Mouse (Mus musculus): ENCODE results near the gene Spock1. TPM values are rescaled to one million over a fixed set of nuclear protein-coding genes. Genes with fewer than 3 reads are reported as not detected.

Spock1 gene
- total RNA-seq, 1 experiment from 2014 or later = not detected

DNA sequence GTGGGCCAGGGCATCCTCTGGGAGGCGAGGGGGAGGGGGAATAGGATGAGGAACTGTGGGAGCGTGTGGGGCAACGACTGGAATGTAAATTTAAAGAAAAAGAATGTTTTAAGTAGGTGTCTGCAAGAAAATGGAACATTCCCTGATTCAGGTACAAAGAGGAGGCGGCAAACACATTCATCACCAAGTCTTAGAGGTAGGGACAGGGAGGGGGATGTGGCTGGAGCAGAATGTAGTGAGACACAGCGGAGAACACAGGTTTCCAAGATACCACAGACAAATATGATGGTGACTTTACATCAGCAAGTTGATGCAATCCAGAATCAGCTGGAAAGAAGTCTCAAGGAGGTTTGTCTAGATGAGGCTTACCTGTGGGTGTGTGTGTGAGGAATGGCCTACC is 221.7 kb downstream of the Spock1 start:
- no peak for ATAC-seq (replicated peaks; ENCODE audit: insufficient number of reproducible peaks, low FRiP score, low TSS enrichment, poor library complexity, severe bottlenecking)

DNA sequence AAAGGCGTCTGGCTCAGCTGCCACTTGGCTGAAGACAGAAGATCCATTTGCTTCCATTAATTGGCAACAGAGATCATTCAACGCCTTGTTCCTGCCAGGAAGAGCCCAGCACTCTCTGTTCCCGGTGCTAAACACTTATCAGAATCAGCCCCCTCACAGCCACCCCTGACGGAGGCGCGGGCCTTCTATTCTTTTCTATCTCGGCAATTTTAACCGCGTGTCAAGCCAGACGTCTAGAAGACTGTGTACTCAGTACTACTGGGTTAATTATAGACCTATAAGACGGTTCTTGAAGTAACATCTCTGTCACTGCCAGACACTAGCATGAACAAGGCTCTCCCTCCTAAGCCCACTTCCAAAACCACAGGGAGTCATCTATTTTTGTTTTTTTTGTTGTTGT is 222.9 kb downstream of the Spock1 start:
- ATAC-seq (replicated peaks; ENCODE audit: insufficient number of reproducible peaks, low FRiP score, low TSS enrichment, poor library complexity, severe bottlenecking) = no peak

DNA sequence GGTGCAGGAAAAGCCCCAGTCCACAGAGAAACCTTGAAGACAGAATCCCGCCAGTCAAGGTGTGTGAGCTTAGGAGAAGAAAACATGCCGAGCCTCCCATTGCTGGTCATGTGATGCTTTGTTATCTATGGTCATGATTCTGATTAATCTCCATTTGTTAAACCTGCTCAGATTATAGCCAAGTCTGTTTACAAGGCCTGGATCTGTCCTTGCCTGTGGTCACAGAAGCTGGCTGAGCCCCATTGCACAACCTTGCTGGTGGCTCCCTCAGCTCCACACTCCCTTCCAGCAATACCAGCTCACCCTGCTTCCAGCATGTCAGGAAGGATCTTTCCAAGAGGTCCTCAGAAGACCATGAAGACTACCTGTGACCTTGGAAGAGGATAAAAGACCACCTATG is 228.5 kb downstream of the Spock1 start:
- no peak for ATAC-seq (replicated peaks; ENCODE audit: insufficient number of reproducible peaks, low FRiP score, low TSS enrichment, poor library complexity, severe bottlenecking)

DNA sequence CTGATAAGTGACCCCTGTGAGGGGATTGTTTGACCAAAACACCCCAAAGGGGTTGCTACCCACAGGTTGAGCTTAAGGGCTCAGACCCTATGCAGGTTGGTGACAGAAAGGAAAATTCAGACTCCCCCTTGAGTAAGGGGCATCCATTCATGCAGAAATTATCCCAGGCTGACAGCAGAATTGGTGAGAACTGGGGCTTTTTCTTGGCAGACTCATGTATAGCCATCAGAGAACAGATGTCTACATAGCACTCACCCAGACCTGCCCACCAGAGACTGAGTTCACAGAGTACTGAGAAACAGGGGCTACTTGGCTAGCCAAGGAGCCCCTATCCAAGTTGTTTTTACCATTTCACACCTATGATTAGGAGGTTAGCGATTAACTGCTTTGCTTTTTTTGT is 231.3 kb downstream of the Spock1 start:
- ATAC-seq (replicated peaks; ENCODE audit: insufficient number of reproducible peaks, low FRiP score, low TSS enrichment, poor library complexity, severe bottlenecking) = no peak

DNA sequence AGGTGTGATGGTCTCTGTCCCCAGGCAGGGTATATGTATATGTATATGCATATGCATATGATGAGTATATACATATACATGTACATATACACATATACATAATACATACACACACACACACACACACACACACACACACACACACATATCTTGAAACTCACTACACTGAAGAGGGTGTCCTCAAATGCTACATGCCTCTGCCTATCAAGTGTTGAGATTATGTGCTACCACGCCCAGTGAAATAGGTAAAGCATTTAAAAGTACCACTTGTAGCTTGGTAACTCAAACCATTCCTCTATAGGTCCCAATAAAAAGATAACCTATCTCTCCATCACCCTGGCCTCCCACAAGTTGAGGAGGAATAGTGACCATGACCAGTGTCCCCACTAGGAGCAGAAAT is 234.7 kb downstream of the Spock1 start:
- ATAC-seq (replicated peaks; ENCODE audit: insufficient number of reproducible peaks, low FRiP score, low TSS enrichment, poor library complexity, severe bottlenecking) = no peak

DNA sequence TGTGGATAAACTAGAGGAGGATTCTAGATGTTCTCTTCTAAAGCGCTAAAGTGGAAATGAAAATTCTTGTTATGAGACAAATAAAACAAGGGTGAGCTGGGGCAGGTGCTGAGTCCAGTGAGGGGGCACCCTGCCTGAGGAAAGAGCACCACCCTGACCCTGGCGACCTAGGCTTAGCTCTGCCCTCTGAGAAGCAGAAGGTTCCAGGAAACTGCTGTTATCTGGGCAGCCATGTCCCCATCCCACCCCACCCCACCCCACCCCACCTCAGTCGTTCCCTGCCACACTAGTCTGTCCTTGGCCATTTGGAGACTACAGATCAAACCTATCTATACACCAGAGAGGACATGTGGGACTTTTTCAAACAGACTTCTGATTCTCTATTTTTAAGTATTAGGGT is 235.4 kb downstream of the Spock1 start:
- ATAC-seq (replicated peaks; ENCODE audit: insufficient number of reproducible peaks, low FRiP score, low TSS enrichment, poor library complexity, severe bottlenecking) = no peak

DNA sequence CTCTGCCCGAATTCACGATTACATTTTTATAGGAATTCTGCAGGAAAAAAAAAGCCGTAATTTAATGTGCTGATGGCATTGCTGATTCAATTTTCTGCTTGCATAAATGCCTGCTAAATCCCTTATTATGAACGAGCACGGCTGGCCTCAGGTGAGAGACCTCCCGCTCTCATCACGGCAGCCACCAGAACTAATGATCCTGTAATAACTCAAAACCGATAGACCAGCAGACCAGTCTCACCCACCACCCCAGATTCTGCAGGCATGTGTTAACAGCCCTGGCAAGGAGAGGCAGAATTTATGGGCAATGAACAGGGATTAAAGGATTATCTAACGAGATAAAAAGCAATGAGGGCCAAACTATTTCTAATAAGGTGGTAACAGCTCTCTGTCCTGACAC is 236.2 kb downstream of the Spock1 start:
- ATAC-seq (replicated peaks; ENCODE audit: insufficient number of reproducible peaks, low FRiP score, low TSS enrichment, poor library complexity, severe bottlenecking) = no peak

DNA sequence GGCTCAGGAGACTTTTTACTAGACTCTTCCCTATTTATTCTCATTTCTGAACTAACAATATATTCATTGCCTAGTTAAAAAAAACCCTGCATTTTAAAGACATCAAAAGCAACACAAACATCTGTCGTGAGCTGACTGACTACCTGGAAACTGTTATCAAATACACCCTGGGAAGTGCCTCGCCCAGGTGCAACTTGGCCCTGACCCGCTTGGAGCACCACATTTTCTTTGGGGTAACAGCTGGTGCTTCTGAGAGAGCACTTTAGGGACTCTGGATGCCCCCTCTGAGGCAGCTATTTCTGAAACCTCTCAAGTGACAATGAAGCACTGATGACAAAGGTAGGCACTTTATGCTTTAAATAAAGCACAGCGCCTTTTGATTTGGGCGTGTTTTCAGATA is 236.8 kb downstream of the Spock1 start:
- ATAC-seq (replicated peaks; ENCODE audit: insufficient number of reproducible peaks, low FRiP score, low TSS enrichment, poor library complexity, severe bottlenecking) = no peak

DNA sequence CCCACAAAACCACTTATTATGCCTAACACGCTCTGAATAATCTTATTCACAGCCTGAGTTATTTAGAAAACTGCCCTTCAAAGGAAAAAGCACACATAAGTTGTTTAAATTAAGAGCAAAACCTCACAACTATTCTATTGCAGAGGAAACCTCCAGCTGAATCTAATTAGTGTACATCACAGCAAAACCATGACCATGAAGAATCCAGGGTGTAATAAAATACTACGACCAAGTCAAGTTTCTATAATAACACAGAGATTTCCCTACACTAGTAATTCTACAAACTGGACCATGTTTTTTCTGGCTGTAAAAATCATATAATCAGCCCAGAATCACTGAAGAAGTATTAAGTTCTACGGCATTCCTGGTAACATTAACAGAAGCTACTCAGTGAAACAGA is 240.5 kb downstream of the Spock1 start:
- ATAC-seq (replicated peaks; ENCODE audit: insufficient number of reproducible peaks, low FRiP score, low TSS enrichment, poor library complexity, severe bottlenecking) = no peak

DNA sequence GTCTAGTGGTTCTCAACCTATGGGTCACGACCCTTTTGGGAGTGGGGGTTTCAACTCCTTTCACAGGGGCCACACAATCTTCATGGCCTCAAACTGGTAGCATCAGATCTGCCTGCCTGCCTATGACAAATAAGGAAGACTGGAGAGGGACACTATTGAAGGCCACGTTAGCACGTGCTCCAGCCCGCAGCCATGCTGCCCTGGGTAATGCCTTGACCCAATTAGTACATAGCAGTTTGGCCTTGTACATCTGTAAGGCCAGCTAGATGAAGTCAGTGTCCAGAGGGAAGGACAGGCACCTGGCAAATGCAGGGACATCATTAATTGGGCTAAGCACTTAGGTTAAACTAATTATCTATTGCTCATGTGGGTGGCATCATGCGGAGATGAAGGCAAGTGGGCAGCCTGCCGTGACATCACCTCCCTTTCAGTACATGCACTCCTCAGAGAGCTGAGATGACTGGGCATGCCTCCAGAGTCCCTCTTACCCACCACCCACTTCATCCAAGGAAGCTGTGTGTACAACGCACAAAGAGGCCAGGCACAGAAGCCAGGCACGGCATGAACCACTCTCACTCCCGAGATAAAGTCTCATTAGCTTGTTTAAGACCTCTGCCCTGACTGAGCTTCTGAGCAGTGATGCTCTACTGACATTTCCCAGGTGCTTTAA is 241.8 kb downstream of the Spock1 start:
- ATAC-seq (replicated peaks; ENCODE audit: insufficient number of reproducible peaks, low FRiP score, low TSS enrichment, poor library complexity, severe bottlenecking) = no peak

DNA sequence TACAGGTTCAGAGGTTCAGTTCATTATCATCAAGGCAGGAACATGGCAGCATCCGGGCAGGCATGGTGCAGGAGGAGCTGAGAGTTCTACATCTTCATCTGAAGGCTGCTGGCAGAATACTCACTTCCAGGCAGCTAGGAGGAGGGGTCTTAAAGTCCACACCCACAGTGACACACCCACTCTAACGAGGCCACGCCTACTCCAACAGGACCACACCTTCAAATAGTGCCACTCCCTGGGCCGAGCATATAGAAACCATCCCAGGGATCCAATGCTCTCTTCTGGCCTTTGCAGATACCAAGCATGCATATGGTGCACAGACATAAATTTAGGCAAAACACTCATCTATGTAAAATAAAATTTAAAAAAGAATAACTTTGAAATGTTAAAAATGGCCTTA is 245.6 kb downstream of the Spock1 start:
- ATAC-seq (replicated peaks; ENCODE audit: insufficient number of reproducible peaks, low FRiP score, low TSS enrichment, poor library complexity, severe bottlenecking) = no peak

DNA sequence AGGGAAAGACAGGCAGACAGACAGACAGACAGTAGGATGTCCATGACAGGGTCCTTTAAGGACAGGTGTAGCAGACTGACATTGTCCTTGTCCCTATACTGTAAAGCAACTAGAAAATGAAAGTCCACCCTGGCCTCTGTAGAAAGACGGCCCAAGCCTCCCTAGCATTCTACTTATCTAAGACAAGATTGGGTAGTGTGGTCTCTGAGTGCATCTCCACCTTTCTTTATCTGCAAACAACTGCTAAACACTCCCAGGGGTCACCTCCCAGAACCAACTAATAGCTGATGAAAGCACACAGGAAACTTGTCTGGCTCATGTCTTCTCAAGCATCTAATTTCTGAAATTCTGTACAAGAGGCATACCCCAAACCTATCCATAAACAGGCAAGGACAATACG is 247.6 kb downstream of the Spock1 start:
- no peak for ATAC-seq (replicated peaks; ENCODE audit: insufficient number of reproducible peaks, low FRiP score, low TSS enrichment, poor library complexity, severe bottlenecking)

DNA sequence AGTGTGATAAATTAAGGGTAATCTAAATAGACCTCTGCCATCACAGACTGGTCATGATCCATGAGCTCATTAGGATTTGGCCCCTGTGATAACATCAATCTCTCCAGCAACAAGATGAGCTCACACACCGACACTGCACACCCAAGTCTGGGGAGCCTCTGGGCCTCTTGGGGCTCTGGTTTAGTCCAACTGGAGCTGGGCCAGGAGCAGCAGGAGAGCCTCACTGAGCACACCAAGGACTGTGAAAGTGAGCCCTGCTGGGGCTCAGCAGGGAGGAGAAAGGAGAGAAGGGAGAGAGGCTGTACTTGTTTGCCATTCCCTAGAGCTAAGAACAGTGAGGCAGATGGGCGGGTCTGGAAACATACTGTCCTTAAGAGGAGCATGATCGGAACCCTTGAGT is 248.3 kb downstream of the Spock1 start:
- ATAC-seq (replicated peaks; ENCODE audit: insufficient number of reproducible peaks, low FRiP score, low TSS enrichment, poor library complexity, severe bottlenecking) = no peak

DNA sequence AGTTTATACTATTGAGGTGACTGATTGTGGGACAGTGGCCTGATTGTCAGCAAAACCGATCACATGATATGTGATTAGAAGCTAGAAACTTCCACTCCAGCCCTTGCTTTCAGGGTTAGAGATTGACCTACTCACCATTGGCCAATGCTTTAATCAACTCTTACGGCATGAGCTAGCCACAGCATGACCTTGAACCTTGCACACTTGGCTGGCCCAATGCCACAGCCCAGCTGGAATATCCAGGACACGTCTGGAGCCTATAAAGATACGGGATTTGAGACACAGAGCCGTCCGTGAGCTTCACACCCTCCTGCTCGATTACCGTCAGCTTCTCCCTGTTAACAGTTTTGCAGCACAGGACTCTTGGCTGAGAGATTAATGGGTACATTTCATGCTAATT is 251.5 kb downstream of the Spock1 start:
- no peak for ATAC-seq (replicated peaks; ENCODE audit: insufficient number of reproducible peaks, low FRiP score, low TSS enrichment, poor library complexity, severe bottlenecking)

DNA sequence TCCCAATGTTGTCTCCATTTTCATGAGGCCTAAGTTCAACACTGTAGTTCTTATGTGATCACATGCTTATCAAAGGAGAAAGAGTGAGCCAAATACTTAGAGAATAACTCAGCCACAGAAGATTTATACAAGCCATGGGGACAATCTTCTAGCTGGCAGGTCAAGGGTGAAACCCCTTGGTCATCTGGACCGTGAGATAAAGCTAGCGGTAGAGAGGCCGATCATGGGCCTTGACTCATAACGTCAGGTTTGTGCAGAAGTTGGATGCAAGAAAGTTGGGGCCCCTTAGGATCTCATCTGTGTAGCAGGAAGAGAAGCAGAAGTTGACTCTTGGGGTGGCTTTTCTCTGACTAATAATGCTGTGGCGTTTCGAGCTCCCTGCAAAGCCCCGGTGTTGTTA is 253.8 kb downstream of the Spock1 start:
- ATAC-seq (replicated peaks; ENCODE audit: insufficient number of reproducible peaks, low FRiP score, low TSS enrichment, poor library complexity, severe bottlenecking) = no peak

DNA sequence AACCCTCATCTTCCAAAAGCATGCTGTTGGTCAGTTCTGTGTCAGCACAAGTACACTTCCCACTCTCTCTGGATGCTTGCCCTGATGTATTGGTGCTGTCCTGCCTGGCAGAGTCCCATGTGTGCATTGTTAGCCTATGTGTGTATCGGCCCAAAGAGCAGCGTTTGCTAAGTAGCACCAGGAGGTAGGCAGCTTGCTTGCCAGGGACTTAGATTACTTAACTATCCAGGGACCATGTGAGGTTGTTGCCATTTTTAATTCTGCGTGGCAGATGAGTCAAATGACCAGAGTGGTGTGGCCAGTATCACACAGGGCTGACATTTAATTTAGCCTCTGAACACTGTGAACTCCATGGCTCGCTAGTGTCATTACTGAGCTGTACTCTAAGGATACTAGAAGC is 256.9 kb downstream of the Spock1 start:
- ATAC-seq (replicated peaks; ENCODE audit: insufficient number of reproducible peaks, low FRiP score, low TSS enrichment, poor library complexity, severe bottlenecking) = no peak

DNA sequence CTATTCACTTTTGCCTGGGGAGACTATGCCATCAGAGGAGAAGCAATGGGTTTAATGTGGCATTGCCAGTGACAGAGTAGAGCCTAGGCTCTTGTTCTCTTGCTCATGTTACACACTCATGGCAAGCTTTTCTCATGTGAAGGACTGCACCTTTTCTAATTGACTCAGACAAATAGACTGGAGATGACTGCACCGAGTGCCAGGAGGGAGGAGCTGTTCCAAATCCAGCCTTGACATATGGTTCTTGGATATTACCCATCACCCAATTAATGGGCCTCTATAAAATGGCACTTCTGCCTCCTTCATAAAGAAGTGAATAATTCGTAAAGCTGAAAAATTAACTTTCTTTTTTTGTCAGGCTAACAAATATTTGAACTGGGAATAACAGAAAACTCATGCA is 259.3 kb downstream of the Spock1 start:
- ATAC-seq (replicated peaks; ENCODE audit: insufficient number of reproducible peaks, low FRiP score, low TSS enrichment, poor library complexity, severe bottlenecking) = no peak

DNA sequence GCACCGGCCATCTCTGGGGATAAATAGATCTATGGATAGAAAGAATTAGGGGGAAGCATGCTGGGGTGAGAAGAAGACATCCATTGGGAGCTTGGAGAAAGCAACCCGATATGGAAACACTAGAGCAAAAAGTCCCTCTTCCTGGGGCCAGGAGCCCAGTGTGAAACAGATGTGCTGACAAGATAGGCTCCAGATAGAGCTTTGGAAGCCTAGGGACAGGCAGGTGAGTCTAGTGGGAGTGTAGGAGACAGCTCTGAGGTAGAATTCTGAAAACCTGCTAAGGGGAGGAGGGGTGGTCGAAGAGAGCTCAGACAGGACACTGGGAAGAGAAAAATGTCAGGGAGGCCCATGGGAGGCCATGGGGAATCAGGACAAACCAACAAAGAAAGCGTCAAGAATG is 260.7 kb downstream of the Spock1 start:
- ATAC-seq (replicated peaks; ENCODE audit: insufficient number of reproducible peaks, low FRiP score, low TSS enrichment, poor library complexity, severe bottlenecking) = no peak

DNA sequence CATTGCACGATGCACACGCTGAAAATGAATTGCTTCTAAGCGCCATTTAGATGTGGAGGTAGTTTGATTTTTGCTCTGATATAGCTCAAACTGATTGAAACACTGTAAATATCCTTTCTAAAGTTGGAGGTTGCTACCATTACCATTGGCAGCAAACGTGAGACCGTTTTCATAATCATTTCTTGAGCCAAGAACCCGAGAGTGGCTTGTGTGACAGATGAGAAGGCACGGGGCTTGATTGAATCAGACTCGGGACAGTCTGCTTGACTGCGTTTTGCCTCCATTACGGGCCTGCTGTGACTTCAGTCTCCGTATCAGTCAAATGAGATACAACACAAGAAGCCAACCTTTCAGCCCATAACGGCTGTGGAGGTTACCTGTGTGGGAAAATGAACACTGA is 265.1 kb downstream of the Spock1 start:
- ATAC-seq (replicated peaks; ENCODE audit: insufficient number of reproducible peaks, low FRiP score, low TSS enrichment, poor library complexity, severe bottlenecking) = no peak

DNA sequence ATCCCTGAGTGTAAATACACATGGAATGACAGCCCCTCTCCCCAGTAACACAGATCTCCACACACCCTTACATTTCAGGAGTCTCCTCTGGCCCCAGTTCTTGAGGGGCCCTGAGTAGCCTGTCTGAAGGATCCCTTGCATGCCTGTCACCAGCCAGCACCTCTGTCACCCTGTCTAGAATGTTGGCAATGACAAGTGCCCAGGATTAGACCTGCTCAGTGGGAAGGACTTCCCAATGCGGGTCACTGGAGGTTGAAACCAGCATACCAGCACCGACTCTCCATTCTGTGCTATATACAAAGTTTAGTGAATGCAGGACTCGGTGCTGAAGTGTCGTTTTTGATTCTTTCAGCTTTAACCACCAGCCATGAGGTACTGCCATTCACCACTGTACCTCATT is 266.5 kb downstream of the Spock1 start:
- ATAC-seq (replicated peaks; ENCODE audit: insufficient number of reproducible peaks, low FRiP score, low TSS enrichment, poor library complexity, severe bottlenecking) = no peak

DNA sequence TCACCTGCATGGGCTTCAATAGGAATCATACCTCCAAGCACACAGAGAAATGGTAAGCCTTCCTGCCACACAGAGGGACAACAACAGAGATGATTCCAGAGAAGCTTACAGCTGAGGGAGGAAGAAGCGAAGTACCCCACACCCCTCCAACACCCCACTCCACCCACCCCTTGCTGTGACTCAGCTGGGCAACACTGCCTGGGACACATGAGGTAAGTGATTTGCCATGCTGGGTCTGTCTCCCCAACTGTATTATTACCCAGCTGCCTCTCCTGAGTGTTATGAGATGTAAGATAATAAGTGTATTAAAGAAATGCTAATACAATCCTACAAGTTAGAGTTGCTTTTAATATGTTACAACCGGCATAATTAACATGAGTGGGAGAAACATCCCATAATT is 267.2 kb downstream of the Spock1 start:
- no peak for ATAC-seq (replicated peaks; ENCODE audit: insufficient number of reproducible peaks, low FRiP score, low TSS enrichment, poor library complexity, severe bottlenecking)

Measured in monocyte, adult 5-6 weeks (primary cell).